Mouse (Mus musculus) brain, embryonic 14.5 days (tissue): ENCODE measurements around the gene Arpc2.
A peak's percentile ranks its signal among the peaks of the same experiment; 100 is the strongest.

Experiments
- CTCF ChIP-seq: fragments of 200-500 bp; IDR thresholded peaks from 2 replicates; pipeline ENCODE4 v1.5.1; 2012; ENCODE audit warnings: inconsistent platforms, mild to moderate bottlenecking, moderate library complexity, borderline replicate concordance; ENCODE audit not compliant: insufficient read depth, insufficient read length; ENCODE audit errors: extremely low read depth
- POLR2A ChIP-seq: fragments of 200-500 bp; IDR thresholded peaks from 2 replicates; pipeline ENCODE4 v1.6.1; 2012; ENCODE audit warnings: mild to moderate bottlenecking, inconsistent platforms, borderline replicate concordance; ENCODE audit not compliant: poor library complexity, insufficient read depth, insufficient read length, severe bottlenecking; ENCODE audit errors: extremely low read depth

GRCm38 (mm10) chr1:74235938-74236589, at the start of gene Arpc2:
- TF ChIP-seq POLR2A (peak; percentile 92), CTCF (no peak)
